Mouse (Mus musculus) embryonic facial prominence, embryonic 10.5 days (tissue): ENCODE data around the gene Sprtn. TPM values are rescaled to one million over a fixed set of nuclear protein-coding genes. Genes with fewer than 3 reads are reported as not detected.

Source experiments
- DNase-seq: peaks from one replicate; pipeline ENCODE4 v3.0.0-alpha.2; 2017; ENCODE audit warnings: low spot score
- H3K27ac ChIP-seq: fragments of 300-500 bp; sonication (generic); replicated peaks from 2 replicates; pipeline ENCODE4 v1.5.1; 2016; ENCODE audit warnings: mild to moderate bottlenecking
- H3K27me3 ChIP-seq: fragments of 300-500 bp; sonication (generic); replicated peaks from 2 replicates; pipeline ENCODE4 v1.6.1; 2016; ENCODE audit warnings: low read depth, mild to moderate bottlenecking; ENCODE audit not compliant: poor library complexity, severe bottlenecking
- H3K36me3 ChIP-seq: fragments of 300-500 bp; sonication (generic); replicated peaks from 2 replicates; pipeline ENCODE4 v1.6.1; 2016; ENCODE audit warnings: mild to moderate bottlenecking, moderate library complexity
- H3K4me1 ChIP-seq: fragments of 300-500 bp; sonication (generic); 2 replicates; pipeline ENCODE4 v1.6.1; 2016
- H3K4me3 ChIP-seq: fragments of 300-500 bp; sonication (generic); 2 replicates; pipeline ENCODE4 v1.5.1; 2016; ENCODE audit warnings: mild to moderate bottlenecking, moderate library complexity
- H3K9me3 ChIP-seq: fragments of 300-500 bp; sonication (generic); 2 replicates; pipeline ENCODE4 v1.6.1; 2016; ENCODE audit warnings: mild to moderate bottlenecking
- WGBS: fragments of 180-500 bp; shearing (Covaris S2); methylation state at CpG from one replicate; pipeline ENCODE4 v1.1.7; 2016; 5-methylcytosine and 5-hydroxymethylcytosine counted together
- polyA plus RNA-seq: library from polyadenylated mRNA; unstranded; fragments of >200 nt; fragmentation: Nextera tagmentation; extraction: Ambion mirVana; gene quantifications from 2 replicates; pipeline ENCODE4 v1.2.1, GENCODE M21; 2016

Sprtn gene
- polyA plus RNA-seq, 1 experiment from 2014 or later: 9.5 TPM

DNA sequence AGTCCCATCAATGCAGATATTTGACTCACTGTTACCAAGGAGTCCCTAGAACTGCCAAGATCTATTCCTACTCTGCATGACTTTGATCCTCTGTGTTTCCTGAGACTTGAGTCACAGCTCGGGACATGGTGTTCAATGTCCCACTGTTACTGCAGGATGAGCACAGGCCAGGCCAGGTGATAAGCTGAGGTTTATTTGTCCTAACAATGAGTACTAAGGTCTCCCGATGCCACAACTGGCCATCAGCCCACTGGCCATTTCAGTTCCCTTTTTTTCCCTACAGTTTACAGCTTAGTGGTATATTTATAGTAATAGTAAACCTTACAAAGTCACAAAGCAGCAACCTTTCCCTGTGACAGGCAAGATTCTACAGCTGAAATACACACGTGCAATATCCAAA, 34.7 kb downstream of the Sprtn start:
- 89% methylated on average over 3 of the region's 3 CpGs for WGBS
- peaks cover 41% of the 10 kb centered on the region for H3K36me3 ChIP-seq
- DNase-seq: no peak

DNA sequence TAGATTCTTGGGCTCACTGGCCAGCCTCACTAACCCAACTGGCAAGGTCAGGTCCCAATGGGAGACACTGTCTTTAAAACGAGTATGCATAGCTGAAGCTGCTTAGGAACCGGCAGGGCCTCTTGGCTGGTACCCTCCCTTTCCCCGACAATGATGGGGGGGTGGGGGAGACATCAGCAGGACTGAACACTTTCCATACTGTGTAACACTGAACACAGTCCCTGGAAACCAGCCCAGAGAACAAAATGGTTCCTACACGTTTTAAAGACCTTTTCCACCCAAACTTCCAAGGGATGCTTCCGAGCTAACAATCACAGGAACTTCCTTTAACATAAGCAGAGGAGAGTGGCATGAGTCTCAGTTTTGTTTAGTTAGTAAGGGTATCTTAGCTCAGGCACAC, 37.4 kb downstream of the Sprtn start:
- 86% methylated on average over 5 of the region's 5 CpGs for WGBS
- peaks cover 56% of the 10 kb centered on the region for H3K36me3 ChIP-seq
- no peak overlapping the region for H3K4me3 ChIP-seq
- no peak overlapping the region for H3K27ac ChIP-seq
- DNase-seq: no peak
- no peaks in the 10 kb centered on the region for H3K27me3 ChIP-seq
- no peaks in the 10 kb centered on the region for H3K4me1 ChIP-seq
- H3K9me3 ChIP-seq: no peaks in the 10 kb centered on the region

More for the DNA sequence above, 34.7 kb downstream of the Sprtn start:
- Histone ChIP-seq H3K9me3 (no peaks in the 10 kb centered on the region), H3K27me3 (no peaks in the 10 kb centered on the region), H3K4me1 (peaks cover 9% of the 10 kb centered on the region; the same call in 1 of the 2 replicates), H3K27ac (no peak overlapping the region), H3K4me3 (no peak overlapping the region)

- Histone ChIP-seq H3K4me3 (no peak overlapping the region), H3K27me3 (no peaks in the 10 kb centered on the region), H3K9me3 (no peaks in the 10 kb centered on the region), H3K27ac (no peak overlapping the region), H3K36me3 (peaks cover 63% of the 10 kb centered on the region), H3K4me1 (no peaks in the 10 kb centered on the region)
- 94% methylated on average over 10 of the region's 10 CpGs for WGBS
- DNase-seq: no peak
Measured at GRCm38 (mm10) chr8:124936699-124937098, 39.0 kb downstream of the Sprtn start.

- no peak for DNase-seq
- no peaks in the 10 kb centered on the region for H3K4me1 ChIP-seq
- 92% methylated on average over 4 of the region's 4 CpGs for WGBS
- H3K36me3 ChIP-seq: peaks cover 66% of the 10 kb centered on the region
- no peak overlapping the region for H3K27ac ChIP-seq
- H3K9me3 ChIP-seq: no peaks in the 10 kb centered on the region
- no peak overlapping the region for H3K4me3 ChIP-seq
- no peaks in the 10 kb centered on the region for H3K27me3 ChIP-seq
Measured at GRCm38 (mm10) chr8:124937293-124937692, 39.6 kb downstream of the Sprtn start.

DNA sequence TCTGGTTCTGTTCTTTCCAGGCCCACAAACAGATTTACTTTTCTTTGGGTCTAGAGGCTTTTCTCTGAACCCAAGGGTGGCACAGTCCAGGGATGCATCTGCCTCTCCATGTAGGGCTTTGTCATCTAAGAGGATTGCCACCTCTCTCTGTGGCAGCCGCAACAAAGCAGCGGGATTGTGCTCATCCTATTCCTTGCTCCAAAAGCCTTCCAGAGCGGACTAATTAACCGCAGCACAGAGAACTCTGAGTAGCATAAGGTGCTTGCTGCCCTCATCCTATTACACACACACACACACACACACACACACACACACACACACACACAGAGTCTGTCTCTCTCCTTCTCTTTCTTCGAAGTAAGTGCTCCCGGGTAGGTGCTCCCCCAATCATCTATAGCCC, 46.1 kb downstream of the Sprtn start:
- Histone ChIP-seq H3K4me3 (no peak overlapping the region), H3K27ac (no peak overlapping the region), H3K27me3 (no peaks in the 10 kb centered on the region), H3K4me1 (peaks cover 33% of the 10 kb centered on the region), H3K36me3 (peaks cover 55% of the 10 kb centered on the region), H3K9me3 (no peaks in the 10 kb centered on the region)
- DNase-seq: no peak
- WGBS: 94% methylated on average over 6 of the region's 6 CpGs

DNA sequence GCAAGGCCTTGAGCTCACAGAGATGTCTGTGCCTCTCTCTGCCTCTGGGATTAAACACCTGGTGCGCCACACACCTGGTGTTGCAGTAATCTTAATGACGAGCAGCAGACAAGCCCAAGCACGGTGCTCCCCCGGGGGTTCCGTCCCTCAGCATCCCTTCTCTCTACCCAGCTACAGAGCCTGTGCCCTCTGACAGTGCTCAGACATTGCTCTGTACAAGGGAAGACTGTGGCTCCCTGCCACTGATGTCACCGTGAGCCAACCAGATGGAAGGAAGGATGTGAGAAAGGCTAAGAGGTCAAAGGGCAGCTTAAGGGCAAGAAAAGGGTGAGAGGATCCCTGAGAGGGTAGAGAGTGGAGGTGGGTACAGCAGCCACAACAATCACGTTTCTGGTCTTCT, 46.7 kb downstream of the Sprtn start:
- peaks cover 49% of the 10 kb centered on the region for H3K36me3 ChIP-seq

DNA sequence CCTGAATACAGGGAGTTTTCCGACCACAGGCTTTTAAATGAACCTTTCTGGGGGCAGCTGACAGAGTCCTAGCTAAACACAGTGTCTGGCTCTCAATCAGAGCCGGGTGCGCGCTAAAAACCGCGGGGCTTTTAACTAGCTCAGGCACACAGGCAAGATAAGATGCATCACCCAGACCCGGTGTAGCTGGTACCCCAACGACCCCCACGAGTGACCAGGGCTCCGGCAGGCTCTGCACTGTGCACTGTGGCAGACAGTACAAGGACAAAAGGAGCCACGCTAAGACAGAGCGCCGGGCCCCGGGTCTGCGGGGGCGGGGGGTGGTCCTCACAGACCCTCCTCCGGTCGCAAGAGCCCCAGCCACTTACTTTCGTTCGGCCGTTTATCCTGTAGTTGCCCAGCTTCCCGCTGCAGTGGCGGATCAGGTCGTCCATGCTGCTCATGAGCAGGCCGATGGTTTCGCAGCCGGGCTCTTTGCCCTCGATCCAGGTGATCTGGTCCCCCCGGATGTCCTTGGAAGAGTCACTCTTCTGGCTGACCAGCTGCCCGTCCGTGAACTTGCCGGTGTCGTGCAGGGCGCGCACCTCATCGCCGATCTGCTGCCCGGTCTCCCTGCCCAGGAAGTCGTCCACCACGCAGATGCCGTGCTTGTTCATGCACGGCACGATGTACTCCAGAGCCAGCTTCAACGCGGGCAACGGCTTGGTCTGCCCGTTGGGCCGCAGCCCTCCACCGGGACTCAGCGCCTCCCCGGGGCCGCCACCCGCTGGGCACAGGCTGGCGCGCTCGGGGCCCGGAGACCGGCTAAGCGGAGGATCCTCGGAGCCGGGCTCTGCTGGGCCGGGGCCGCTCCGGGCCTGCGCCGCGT, 50.4 kb downstream of the Sprtn start:
- WGBS: under 1% methylated on average over 67 of the region's 67 CpGs
- H3K27ac ChIP-seq: peak overlapping the region; percentile 97
- H3K27me3 ChIP-seq: no peaks in the 10 kb centered on the region
- H3K9me3 ChIP-seq: no peaks in the 10 kb centered on the region
- H3K4me3 ChIP-seq: peak overlapping the region; percentile 88
- H3K4me1 ChIP-seq: peaks cover 48% of the 10 kb centered on the region
- peak; percentile 73 for DNase-seq
- peaks cover 16% of the 10 kb centered on the region for H3K36me3 ChIP-seq

More for the DNA sequence above, 46.7 kb downstream of the Sprtn start:
- no peak overlapping the region for H3K27ac ChIP-seq
- DNase-seq: no peak
- no peaks in the 10 kb centered on the region for H3K9me3 ChIP-seq
- H3K4me1 ChIP-seq: peaks cover 33% of the 10 kb centered on the region
- H3K27me3 ChIP-seq: no peaks in the 10 kb centered on the region
- H3K4me3 ChIP-seq: no peak overlapping the region
- WGBS: 54% methylated on average over 7 of the region's 7 CpGs

GRCm38 (mm10) chr8:124948733-124949111, 51.0 kb downstream of the Sprtn start:
- peak; percentile 53 for DNase-seq
- WGBS: 3% methylated on average over 62 of the region's 62 CpGs
- peak overlapping the region; percentile 88 for H3K4me3 ChIP-seq
- no peaks in the 10 kb centered on the region for H3K27me3 ChIP-seq
- H3K4me1 ChIP-seq: peaks cover 48% of the 10 kb centered on the region
- H3K36me3 ChIP-seq: peaks cover 10% of the 10 kb centered on the region
- no peaks in the 10 kb centered on the region for H3K9me3 ChIP-seq
- peak overlapping the region; percentile 97 for H3K27ac ChIP-seq

DNA sequence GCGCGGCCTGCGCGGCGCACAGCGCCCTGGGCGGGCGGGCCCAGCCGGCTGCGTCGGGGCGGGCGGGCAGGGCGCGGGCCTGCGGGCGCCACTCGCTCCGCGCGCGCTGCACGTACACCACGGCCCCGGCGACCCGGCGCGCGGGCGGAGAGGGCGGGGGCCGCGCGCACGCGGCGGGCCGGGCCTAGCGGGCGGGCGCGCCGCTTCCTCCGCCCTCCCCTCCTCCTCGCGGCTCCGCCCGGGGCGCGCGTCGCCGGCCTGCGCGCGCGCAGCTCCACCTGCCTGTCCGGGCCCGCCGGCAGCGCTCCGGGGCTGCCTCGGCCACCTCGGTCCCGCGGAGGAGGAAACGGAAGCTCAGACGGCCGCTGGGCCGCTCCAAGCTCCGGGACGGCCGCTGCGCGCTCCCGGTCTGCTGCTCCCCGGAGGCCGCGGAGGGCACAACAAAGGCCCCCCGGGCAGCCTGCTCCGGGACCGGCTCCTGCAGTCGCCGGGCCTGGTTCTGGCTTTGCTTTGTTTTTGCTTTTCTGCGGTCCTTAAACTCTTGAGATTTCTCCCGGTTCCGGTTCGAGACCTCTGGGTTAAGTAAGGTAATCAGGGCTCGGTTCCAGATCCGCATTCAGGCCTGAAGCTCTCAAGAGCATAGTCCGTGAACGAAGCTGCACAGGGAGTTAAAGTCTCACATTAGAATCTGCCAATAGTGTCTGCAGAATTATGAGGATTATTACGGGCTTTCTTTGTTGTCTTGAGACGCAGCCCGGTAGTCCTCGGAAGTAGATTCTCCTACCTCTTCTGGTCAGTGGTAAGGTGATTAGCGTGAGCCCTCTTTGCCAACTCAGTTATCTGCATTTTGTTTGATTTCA, 51.8 kb downstream of the Sprtn start, which contains the start of gene Egln1:
Gene Egln1 (minus strand): TSS at position 116 of the 860 bp plus-strand sequence.
- Histone ChIP-seq H3K4me1 (peaks cover 46% of the 10 kb centered on the region), H3K4me3 (peak within 1 kb of the TSS; percentile 88), H3K27me3 (no peaks in the 10 kb centered on the region), H3K27ac (peak within 1 kb of the TSS; percentile 97), H3K9me3 (no peaks in the 10 kb centered on the region), H3K36me3 (peaks cover 3% of the 10 kb centered on the region)
- peak; percentile 88 for DNase-seq
- WGBS: 4% methylated on average over 98 of the region's 98 CpGs

DNA sequence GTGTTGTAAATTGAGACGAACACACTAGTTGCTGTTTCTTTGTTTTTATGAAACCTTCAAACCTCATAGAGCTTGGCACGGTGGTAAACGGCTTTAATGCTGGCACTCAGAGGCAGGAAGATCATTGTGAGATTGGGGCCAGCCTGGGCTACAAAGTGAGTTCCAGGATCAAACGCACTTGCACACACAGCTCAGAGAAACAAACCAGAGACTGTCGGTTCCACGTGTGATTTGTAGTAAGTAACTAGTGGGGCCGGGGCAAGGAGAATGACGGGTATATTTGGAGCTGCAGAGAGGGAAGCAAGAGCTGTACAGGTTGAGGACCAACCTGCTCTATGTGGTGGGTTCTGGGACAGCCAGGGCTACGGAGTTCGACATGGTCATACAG, 52.4 kb downstream of the Sprtn start:
- Histone ChIP-seq H3K4me3 (peak overlapping the region; percentile 88), H3K4me1 (peaks cover 40% of the 10 kb centered on the region), H3K27me3 (no peaks in the 10 kb centered on the region), H3K36me3 (no peaks in the 10 kb centered on the region; the same call in 1 of the 2 replicates), H3K9me3 (no peaks in the 10 kb centered on the region), H3K27ac (peak overlapping the region; percentile 97)
- WGBS: 49% methylated on average over 10 of the region's 10 CpGs
- peak; percentile 34 for DNase-seq

GRCm38 (mm10) chr8:124950865-124951264, 53.2 kb downstream of the Sprtn start:
- peaks cover 33% of the 10 kb centered on the region for H3K4me1 ChIP-seq
- H3K27me3 ChIP-seq: no peaks in the 10 kb centered on the region
- 0 out of 2 replicates have a peak overlapping the region, but pooled peaks have one; percentile 97 for H3K27ac ChIP-seq
- no peaks in the 10 kb centered on the region for H3K36me3 ChIP-seq
- H3K4me3 ChIP-seq: peak overlapping the region; percentile 88
- WGBS: 76% methylated on average over 2 of the region's 2 CpGs
- H3K9me3 ChIP-seq: no peaks in the 10 kb centered on the region
- DNase-seq: no peak

- DNase-seq: no peak
- Histone ChIP-seq H3K27me3 (no peaks in the 10 kb centered on the region), H3K9me3 (no peaks in the 10 kb centered on the region), H3K27ac (no peak overlapping the region), H3K36me3 (no peaks in the 10 kb centered on the region), H3K4me3 (no peak overlapping the region), H3K4me1 (peaks cover 15% of the 10 kb centered on the region)
- WGBS: 89% methylated on average over 7 of the region's 7 CpGs
Measured at GRCm38 (mm10) chr8:124953188-124953587, 55.5 kb downstream of the Sprtn start.
